Mouse (Mus musculus): ENCODE data around the gene Cma1.
A peak's percentile ranks its signal among the peaks of the same experiment; 100 is the strongest.
"Not testable (repeated sequence)": the region's sequence is repeated elsewhere in the genome, so short reads cannot be mapped to it uniquely, and the experiment has no call there.

Gene Cma1

GRCm38 (mm10) chr14:55944575-55944974 lies at the start of gene Cma1:
Gene Cma1, minus strand, starts transcription at chr14:55944675.
- DNase-seq (ENCODE audit: low read depth, low spot score) = no peak

GRCm38 (mm10) chr14:55987464-55987863 lies 43.0 kb upstream of the Cma1 start:
- DNase-seq (ENCODE audit: low read depth, low spot score) = not testable (repeated sequence)

DNA sequence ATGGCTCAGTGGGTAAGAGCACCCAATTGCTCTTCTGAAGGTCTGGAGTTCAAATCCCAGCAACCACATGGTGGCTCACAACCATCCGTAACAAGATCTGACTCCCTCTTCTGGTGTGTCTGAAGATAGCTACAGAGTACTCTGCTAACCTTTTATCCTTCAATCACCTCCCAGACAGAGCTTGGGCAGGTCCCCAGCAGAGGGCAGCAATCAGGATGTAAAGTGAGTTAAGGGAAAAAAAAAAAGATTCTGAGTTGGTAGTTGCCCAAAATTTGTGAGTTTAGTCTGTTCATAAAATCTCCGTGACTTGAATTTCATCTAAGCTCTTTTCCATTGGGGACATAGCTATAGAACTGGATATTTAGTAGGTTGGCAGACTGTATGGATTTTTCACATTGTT lies 19.4 kb upstream of the Cma1 start:
- not testable (repeated sequence) for DNase-seq (ENCODE audit: low read depth, low spot score)

DNA sequence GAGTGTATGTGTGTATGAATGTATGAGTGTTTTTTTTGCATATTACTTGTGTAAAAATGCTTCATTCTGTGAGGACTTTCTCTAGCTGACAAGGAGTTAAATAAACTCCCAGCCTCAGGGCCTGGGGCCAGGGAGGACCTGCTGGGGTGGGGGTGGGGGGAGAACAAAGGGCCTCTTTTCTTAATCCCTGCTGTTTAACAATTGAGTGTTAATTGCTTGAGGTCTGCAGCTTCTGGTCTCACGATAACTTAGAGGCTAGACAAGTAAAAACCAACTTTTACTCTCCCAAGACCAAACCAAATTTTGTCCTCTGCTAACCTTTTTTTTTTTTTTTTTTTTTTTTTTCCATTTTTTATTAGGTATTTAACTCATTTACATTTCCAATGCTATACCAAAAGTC lies 18.8 kb upstream of the Cma1 start:
- no peak for DNase-seq (ENCODE audit: low read depth, low spot score)

DNA sequence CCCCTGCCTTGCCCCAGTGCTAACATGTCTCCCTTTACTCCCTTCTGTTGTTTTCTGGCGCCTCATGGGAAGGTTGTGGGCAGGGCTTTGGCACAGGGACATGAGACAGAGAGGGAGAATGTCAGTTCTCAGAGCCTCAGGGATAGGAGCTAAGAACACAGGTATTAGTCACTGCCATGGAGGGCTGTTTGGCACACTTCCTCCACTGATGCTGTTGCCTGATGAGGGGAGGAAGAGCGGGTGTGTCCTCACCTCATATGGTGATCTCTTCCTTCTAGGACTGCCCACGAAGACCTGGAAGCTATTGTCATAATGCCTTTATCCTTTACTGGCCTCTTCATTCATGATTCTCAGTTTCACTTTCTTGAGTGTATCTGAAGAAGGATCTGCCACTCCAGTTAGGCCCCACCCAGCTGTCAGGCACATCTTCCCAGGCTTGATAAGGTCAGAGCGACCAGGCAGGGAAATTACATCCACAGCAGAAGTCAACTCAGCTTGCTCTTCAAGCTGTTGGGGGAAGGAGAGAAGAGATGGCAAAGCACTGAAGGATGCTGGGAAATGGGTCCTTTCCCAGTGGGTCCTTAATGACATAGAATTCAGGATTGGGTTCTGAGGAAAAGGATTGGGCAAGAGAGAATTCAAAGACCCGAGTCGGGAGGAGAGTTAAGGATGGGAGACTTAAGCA lies 6.0 kb upstream of the Cma1 start, which contains the start of gene Cma2:
Gene Cma2, plus strand, starts transcription at position 635 of the 685 bp plus-strand sequence.
- no peak for DNase-seq (ENCODE audit: low read depth, low spot score)

- DNase-seq (ENCODE audit: low read depth, low spot score) = no peak
Measured at GRCm38 (mm10) chr14:55946269-55946969, 1.9 kb upstream of the Cma1 start.

- DNase-seq (ENCODE audit: low read depth, low spot score) = no peak
Measured at GRCm38 (mm10) chr14:55943601-55944000, 874 bp downstream of the Cma1 start.

DNA sequence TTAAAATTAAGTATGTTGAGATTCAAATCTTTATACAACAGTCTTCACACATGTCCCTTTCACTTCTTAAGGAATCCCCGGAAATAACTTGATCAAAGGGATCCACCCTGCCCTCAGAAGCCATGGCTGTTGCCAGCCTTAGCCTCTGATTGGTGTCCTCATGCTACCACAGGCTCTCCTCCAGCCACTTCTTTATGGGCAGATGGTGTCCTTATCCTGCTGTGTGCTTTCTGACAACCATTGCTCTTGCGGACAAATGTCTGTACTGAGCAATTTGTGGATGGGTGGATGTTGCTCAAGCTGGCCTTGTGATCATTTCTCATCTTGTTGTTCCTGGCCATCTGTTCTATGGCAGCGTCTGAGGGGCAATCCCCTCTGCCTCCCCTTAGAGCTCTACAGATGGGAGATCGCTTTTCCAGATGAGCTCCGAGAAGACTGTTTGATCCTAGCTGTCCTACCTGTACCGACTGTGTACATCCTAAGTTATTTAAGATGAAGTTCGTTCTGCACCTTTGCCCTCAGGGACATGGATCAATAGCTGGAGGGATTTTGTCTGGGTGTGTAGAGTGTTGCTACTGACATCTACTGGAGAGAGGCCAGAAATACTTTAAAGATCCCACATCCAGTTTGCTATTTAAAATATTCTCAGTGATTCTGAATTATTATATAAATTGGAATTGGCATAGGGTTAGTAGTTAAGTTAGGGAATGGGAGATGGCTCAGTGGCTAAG lies 4.2 kb downstream of the Cma1 start:
- DNase-seq (ENCODE audit: low read depth, low spot score) = no peak

- DNase-seq (ENCODE audit: low read depth, low spot score) = no peak
Measured at GRCm38 (mm10) chr14:55933586-55933985, 10.9 kb downstream of the Cma1 start.

- DNase-seq (ENCODE audit: low read depth, low spot score) = no peak
Measured at GRCm38 (mm10) chr14:55929263-55929997, 15.0 kb downstream of the Cma1 start.

GRCm38 (mm10) chr14:55926847-55927246 lies 17.6 kb downstream of the Cma1 start:
- no peak for DNase-seq (ENCODE audit: low read depth, low spot score)

- DNase-seq (ENCODE audit: low read depth, low spot score) = no peak
Measured at GRCm38 (mm10) chr14:55922475-55923232, 21.8 kb downstream of the Cma1 start.

DNA sequence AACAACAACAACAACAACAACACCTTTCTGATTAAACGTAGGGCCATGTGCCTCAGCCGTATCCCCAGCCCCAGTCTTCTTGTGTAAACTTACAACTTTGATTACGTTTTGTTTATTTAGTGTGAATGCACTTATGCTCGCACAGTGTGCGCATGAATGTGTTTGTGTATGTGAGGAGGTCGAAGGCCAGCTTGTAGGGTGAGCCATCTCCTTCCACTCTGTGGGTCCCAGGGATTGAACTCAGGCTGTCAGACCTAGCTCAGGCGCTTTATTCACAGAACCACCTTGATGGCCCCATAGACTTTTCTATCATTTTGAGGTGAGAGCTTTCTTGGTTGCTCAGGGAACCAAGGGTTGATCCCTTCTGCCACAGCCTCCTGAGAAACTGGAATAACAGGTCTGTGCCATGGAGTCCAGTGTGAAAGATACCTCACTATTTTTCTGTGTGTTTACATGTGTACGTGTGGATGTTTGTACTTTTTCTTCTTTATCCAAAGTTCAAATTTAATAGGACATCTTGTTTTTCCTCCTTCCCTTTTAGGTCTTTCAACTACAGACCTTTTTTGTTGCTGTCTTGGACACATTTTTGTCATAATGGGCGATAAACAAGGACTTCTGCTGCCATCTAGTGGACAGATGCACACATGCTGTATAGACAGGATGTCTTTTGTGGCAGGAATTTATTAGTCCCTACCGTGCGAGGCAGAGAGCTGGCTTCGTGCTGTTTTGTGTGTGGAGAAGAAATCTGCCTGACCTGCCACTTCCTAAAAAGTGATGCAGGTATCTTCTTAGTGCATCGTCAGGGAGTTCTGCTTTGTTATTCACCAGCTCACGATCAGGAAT lies 26.0 kb downstream of the Cma1 start:
- peak; percentile 93 for DNase-seq (ENCODE audit: low read depth, low spot score)

DNA sequence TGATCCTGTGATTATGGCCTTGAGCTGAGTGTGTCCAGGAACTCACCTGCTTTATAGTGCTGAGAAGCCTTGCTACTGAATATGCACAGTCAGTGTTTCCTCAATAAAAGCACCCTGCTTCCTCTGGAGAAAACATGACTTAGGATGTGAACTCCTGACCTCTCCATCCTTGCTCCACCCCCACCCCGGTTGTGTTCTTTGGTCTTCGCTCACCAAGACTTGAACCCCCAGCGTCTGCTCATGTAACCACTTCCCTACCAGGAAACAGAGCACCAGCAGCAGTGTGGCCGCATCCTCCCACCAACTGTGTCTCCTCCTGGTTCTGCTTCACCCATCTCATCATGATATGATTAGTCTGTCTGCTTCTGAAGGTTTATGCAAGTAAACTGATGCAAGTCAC lies 31.1 kb downstream of the Cma1 start:
- DNase-seq (ENCODE audit: low read depth, low spot score) = peak; percentile 45

DNA sequence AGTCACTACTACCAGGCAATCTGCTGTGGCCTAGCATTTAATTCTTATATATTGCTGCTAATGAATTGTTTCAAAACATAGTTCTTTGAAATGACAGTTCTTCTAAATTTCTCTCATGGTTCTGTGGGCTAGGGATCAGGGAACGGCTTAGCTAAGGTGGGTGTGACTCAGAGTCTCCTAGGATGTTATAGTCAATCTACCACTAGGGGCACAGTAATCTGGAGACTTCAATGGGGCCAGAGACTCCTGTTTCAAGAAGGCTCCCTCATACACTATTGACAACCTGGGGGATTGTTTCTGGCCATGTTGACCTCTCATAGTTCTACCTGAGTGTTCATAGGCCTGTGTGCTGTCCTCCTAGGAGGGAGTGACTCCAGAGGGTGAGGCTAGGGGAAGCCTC lies 39.0 kb downstream of the Cma1 start:
- DNase-seq (ENCODE audit: low read depth, low spot score) = peak; percentile 47

GRCm38 (mm10) chr14:55900414-55900755 lies 44.1 kb downstream of the Cma1 start:
- no peak for DNase-seq (ENCODE audit: low read depth, low spot score)

GRCm38 (mm10) chr14:55899701-55900413 lies 44.6 kb downstream of the Cma1 start, which contains the start of gene Sdr39u1:
Gene Sdr39u1, minus strand, starts transcription at chr14:55900293.
- peak; percentile 95 for DNase-seq (ENCODE audit: low read depth, low spot score)

DNA sequence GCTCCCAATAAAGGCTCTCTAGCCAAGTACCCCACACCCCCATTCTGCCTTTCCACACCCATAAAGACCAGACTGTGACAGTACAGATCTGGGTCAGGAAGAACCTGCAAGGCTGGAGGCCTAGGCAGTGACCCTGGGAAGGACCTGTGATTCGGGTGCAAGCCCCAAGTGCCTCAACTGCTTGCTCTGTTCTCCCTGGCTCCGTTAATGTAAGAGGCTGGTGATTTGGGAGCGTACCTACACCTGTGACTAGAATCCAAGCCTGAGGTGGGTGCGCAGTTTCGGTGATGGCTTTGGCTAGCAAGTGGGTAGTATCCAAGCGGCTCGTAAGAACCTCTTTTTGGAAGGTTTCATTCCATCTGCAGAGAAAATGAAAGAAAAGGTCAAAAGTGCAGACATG lies 45.5 kb downstream of the Cma1 start:
- DNase-seq (ENCODE audit: low read depth, low spot score) = no peak

- no peak for DNase-seq (ENCODE audit: low read depth, low spot score)
Measured at GRCm38 (mm10) chr14:55897671-55898070, 46.8 kb downstream of the Cma1 start.
